ENCODE assay signal across 8 mouse cellular contexts in genomic region chr6:83440197-83440509, GRCm38 (mm10). TPM values are rescaled to one million over a fixed set of nuclear protein-coding genes. Genes with fewer than 3 reads are reported as not detected.
A peak's percentile ranks its signal among the peaks of the same experiment; 100 is the strongest.
DNase-seq lines count a peak whose midpoint lies in the region; ATAC-seq and TF ChIP-seq lines count a peak whose summit lies in the region.

No protein-coding gene starts in this region.

- H3K4me3 ChIP-seq in heart, embryonic 14.5 days (ENCODE audit: control insufficient read depth in 1 of 2, insufficient read depth in 1 of 2, low read depth in 1 of 2, low read length in 2 of 2) = peak overlapping the region; percentile 62 to 75; a peak in 3 of 4 replicates
- H3K4me3 ChIP-seq in MEL (ENCODE audit: control insufficient read depth in 1 of 2, insufficient read depth in 1 of 2, low read depth in 2 of 2, low read length in 2 of 2) (no peak overlapping the region), macrophage (ENCODE audit: inconsistent target) (no peak overlapping the region)
- H3K4me3 ChIP-seq in hindbrain, embryonic 10.5 days = peak overlapping the region; percentile 79

- H3K79me2 ChIP-seq in MEL (ENCODE audit: control insufficient read depth, insufficient read depth, low read length, poor library complexity) (peaks cover 16% of the 10 kb centered on the region; the same call in 1 of the 2 replicates), macrophage (ENCODE audit: inconsistent target) (peaks cover 98% of the 10 kb centered on the region)

- TF ChIP-seq EP300 in MEL (IDR thresholded peaks at IDR 0.05; ENCODE audit: low read depth in 1 of 2, low read length in 2 of 2) = no peak

- TF ChIP-seq CTCF in MEL (IDR thresholded peaks at IDR 0.05 in 2 of 3, conservative IDR thresholded peaks at IDR 0.05 in 1 of 3; ENCODE audit: control insufficient read depth in 1 of 3, insufficient read depth in 1 of 3, low read depth in 2 of 3, low read length in 3 of 3, poor library complexity in 1 of 3, severe bottlenecking in 1 of 3) = no peak

- H3K27me3 ChIP-seq in heart, embryonic 14.5 days (ENCODE audit: control insufficient read depth, insufficient read depth, low read length) = no peaks in the 10 kb centered on the region
- no peaks in the 10 kb centered on the region for H3K27me3 ChIP-seq in MEL (ENCODE audit: control insufficient read depth in 1 of 2, insufficient read depth in 2 of 2, low read length in 2 of 2)
- H3K27me3 ChIP-seq in hindbrain, embryonic 10.5 days (ENCODE audit: insufficient read depth, poor library complexity, severe bottlenecking) = no peaks in the 10 kb centered on the region

- no peak for TF ChIP-seq POLR2A in MEL (IDR thresholded peaks at IDR 0.05; ENCODE audit: control insufficient read depth in 1 of 2, insufficient read depth in 1 of 2, low read depth in 1 of 2, low read length in 2 of 2, poor library complexity in 1 of 2)

- no peak for ATAC-seq in heart, embryonic 14.5 days (ENCODE audit: insufficient number of reproducible peaks, insufficient read depth, low FRiP score, low read depth)

- 23% methylated on average over 3 of the region's 3 CpGs for WGBS in heart, embryonic 14.5 days
- 24% methylated on average over 3 of the region's 3 CpGs for WGBS in hindbrain, embryonic 10.5 days
- 85% methylated on average over 3 of the region's 3 CpGs for WGBS in macrophage (ENCODE audit: missing documents)

- DNase-seq in heart, postnatal 36 days = no peak
- no peak for DNase-seq in MEL (ENCODE audit: low read depth, low spot score)
- no peak for DNase-seq in hindbrain, embryonic 10.5 days (ENCODE audit: low spot score)
- no peak for DNase-seq in urinary bladder, postnatal 36 days (ENCODE audit: low spot score in 2 of 2)
- DNase-seq in right cerebral cortex, postnatal 14 days = no peak
- DNase-seq in cerebellum, postnatal 36 days = no peak

- H3K36me3 ChIP-seq in heart, embryonic 14.5 days (ENCODE audit: control insufficient read depth, insufficient read depth, low read length) = peaks cover 29% of the 10 kb centered on the region
- H3K36me3 ChIP-seq in MEL (ENCODE audit: control insufficient read depth in 1 of 2, insufficient read depth in 2 of 2, low read length in 2 of 2) (peaks cover 2 to 26% of the 10 kb centered on the region in 2 experiments), macrophage (ENCODE audit: inconsistent target) (peaks cover 25% of the 10 kb centered on the region)
- peaks cover 56% of the 10 kb centered on the region for H3K36me3 ChIP-seq in hindbrain, embryonic 10.5 days

- H3K4me2 ChIP-seq in heart, embryonic 14.5 days (ENCODE audit: low read length) = peak overlapping the region; percentile 89

- H3K27ac ChIP-seq in heart, embryonic 14.5 days (replicated peaks in 1 of 2; ENCODE audit: control insufficient read depth in 1 of 2, insufficient read depth in 1 of 2, low read depth in 2 of 2, low read length in 2 of 2) = peak overlapping the region in 1 of 2 experiments; percentile 90; a peak in 1 of 4 replicates
- H3K27ac ChIP-seq in MEL (ENCODE audit: control insufficient read depth, low read depth, low read length) (peak overlapping the region; percentile 12; the same call in 1 of the 2 replicates), macrophage (0 out of 2 replicates have a peak overlapping the region, but pooled peaks have one; percentile 42)
- H3K27ac ChIP-seq in hindbrain, embryonic 10.5 days = peak overlapping the region; percentile 97

- intact Hi-C loops in heart, postnatal 36 days (cut with DNase I) = loop anchor here (2.0 to 5.0 kb wide), 3 partner anchors 23 to 67 kb away; partner anchors contain the start of gene Dguok

- no peak for TF ChIP-seq RAD21 in MEL (IDR thresholded peaks at IDR 0.05; ENCODE audit: low read depth, low read length)

- no peaks in the 10 kb centered on the region for H3K9me3 ChIP-seq in heart, embryonic 14.5 days (ENCODE audit: control insufficient read depth, low read length)
- no peaks in the 10 kb centered on the region for H3K9me3 ChIP-seq in MEL (replicated peaks; ENCODE audit: insufficient read depth, low read length)
- no peaks in the 10 kb centered on the region for H3K9me3 ChIP-seq in hindbrain, embryonic 10.5 days

- H3K9ac ChIP-seq in heart, embryonic 14.5 days (ENCODE audit: low read length) = peak overlapping the region; percentile 88
- H3K9ac ChIP-seq in MEL (ENCODE audit: control insufficient read depth, low read depth, low read length, poor library complexity, severe bottlenecking) = no peak overlapping the region

- peaks cover 46 to 69% of the 10 kb centered on the region in 2 experiments for H3K4me1 ChIP-seq in heart, embryonic 14.5 days (ENCODE audit: control insufficient read depth in 2 of 2, insufficient read depth in 2 of 2, low read length in 2 of 2)
- peaks cover 5 to 32% of the 10 kb centered on the region in 2 experiments for H3K4me1 ChIP-seq in MEL (ENCODE audit: control insufficient read depth in 1 of 2, insufficient read depth in 2 of 2, low read length in 2 of 2)
- peaks cover 97% of the 10 kb centered on the region for H3K4me1 ChIP-seq in hindbrain, embryonic 10.5 days (replicated peaks)

TF ChIP-seq in MEL, 35 proteins besides CTCF, POLR2A, EP300 and RAD21:
- TF ChIP-seq E2F4 (IDR thresholded peaks at IDR 0.05; ENCODE audit: borderline replicate concordance, low read depth, low read length) (no peak), NRF1 (IDR thresholded peaks at IDR 0.05; ENCODE audit: insufficient read depth, low read depth, low read length, poor library complexity, severe bottlenecking) (no peak), KAT2A (conservative IDR thresholded peaks at IDR 0.05; ENCODE audit: low read depth, low read length) (no peak), RCOR1 (IDR thresholded peaks at IDR 0.05; ENCODE audit: low read depth, low read length) (no peak), GATA1 (IDR thresholded peaks at IDR 0.05; ENCODE audit: low read depth, low read length) (no peak), ETS1 (IDR thresholded peaks at IDR 0.05; ENCODE audit: low read depth, low read length) (no peak), HCFC1 (IDR thresholded peaks at IDR 0.05; ENCODE audit: low read depth, low read length) (no peak), JUND (IDR thresholded peaks at IDR 0.05; ENCODE audit: low read depth, low read length) (no peak), USF1 (IDR thresholded peaks at IDR 0.05; ENCODE audit: low read depth, low read length) (no peak), POLR2AphosphoS5 (IDR thresholded peaks at IDR 0.05; ENCODE audit: borderline replicate concordance, low read depth, low read length) (no peak), SIN3A (IDR thresholded peaks at IDR 0.05; ENCODE audit: low read length) (no peak), MAFK (IDR thresholded peaks at IDR 0.05; ENCODE audit: borderline replicate concordance, low read depth, low read length) (no peak), MYB (IDR thresholded peaks at IDR 0.05; ENCODE audit: low read depth, low read length) (no peak), ELF1 (IDR thresholded peaks at IDR 0.05; ENCODE audit: low read depth, low read length) (no peak), GABPA (IDR thresholded peaks at IDR 0.05; ENCODE audit: low read depth, low read length) (no peak), ZNF384 (IDR thresholded peaks at IDR 0.05; ENCODE audit: low read depth, low read length) (no peak), USF2 (IDR thresholded peaks at IDR 0.05; ENCODE audit: borderline replicate concordance in 1 of 2, insufficient read depth in 1 of 2, low read depth in 1 of 2, low read length in 2 of 2) (no peak), MEF2A (IDR thresholded peaks at IDR 0.05; ENCODE audit: extremely low read depth, insufficient replicate concordance, low read depth, low read length, poor library complexity, severe bottlenecking) (no peak), MXI1 (IDR thresholded peaks at IDR 0.05; ENCODE audit: low read depth, low read length) (no peak), NELFE (IDR thresholded peaks at IDR 0.05; ENCODE audit: low read depth, low read length) (no peak)
TF ChIP-seq in MEL: peak in this region for 0.

RNA-seq across cellular contexts. Expression of gene Tet3, which starts 18.7 kb away (rescaled TPM):
- polyA plus RNA-seq in heart, embryonic 14.5 days (2014; fragmentation: Nextera tagmentation; extraction: Ambion mirVana) = 22.8 and 28.9 TPM in 2 replicates
- 10 to 100 TPM; 27.2 to 27.6 TPM for total RNA-seq in heart, postnatal 36 days (2021)
- 11.0 and 11.6 TPM in 2 replicates for total RNA-seq in MEL (2012; rRNA removed)
- 10 to 100 TPM; 22.9 to 35.3 TPM for polyA plus RNA-seq in MEL (2012; ENCODE audit: insufficient read depth in 1 of 2, insufficient read length in 2 of 2, low read depth in 1 of 2, low replicate concordance in 2 of 2, missing spikeins in 1 of 2)
- polyA plus RNA-seq in hindbrain, embryonic 10.5 days (2016; fragmentation: Nextera tagmentation; extraction: Ambion mirVana) = 51.1 and 56.5 TPM in 2 replicates
- 100 to 1,000 TPM; 104 to 576 (median 356) TPM for total RNA-seq in macrophage (2018; cell fraction: chromatin; rRNA removed)
- 10 to 100 TPM; 15.7 to 66.9 (median 36.1) TPM for total RNA-seq in macrophage (2018; cell fraction: cytosol; rRNA removed)
- total RNA-seq in macrophage (2018; cell fraction: nucleus; rRNA removed) = 100 to 1,000 TPM in 20 of 26 experiments, 10 to 100 TPM in 6; 62.0 to 363 (median 169) TPM
- polyA plus RNA-seq in macrophage (2018) = 13.9 to 21.1 TPM (median 19.1 TPM) in 3 replicates

Comparison
In these comparisons a context has a peak if more than half of its experiments do, and no peak if none do; other contexts are left out.
1. H3K4me3 ChIP-seq: peak in heart, embryonic 14.5 days (2 of 2) and hindbrain, embryonic 10.5 days (single experiment); none in MEL (0 of 2) and macrophage (single experiment).